Mouse (Mus musculus) heart, adult 2 months (tissue): ENCODE data around the gene Muc5ac.

Source experiments
- CTCF ChIP-seq: fragments of 200-600 bp; IDR thresholded peaks from 2 replicates; pipeline ENCODE4 v1.8.1; 2022; ENCODE audit warnings: antibody characterized with exemption, mild to moderate bottlenecking, moderate library complexity
- EP300 ChIP-seq: fragments of 200-500 bp; IDR thresholded peaks from 2 replicates; pipeline ENCODE4 v1.6.1; 2011; ENCODE audit warnings: low read depth, low read length, control low read depth; ENCODE audit not compliant: insufficient read depth
- POLR2A ChIP-seq: fragments of 200-500 bp; IDR thresholded peaks from 2 replicates; pipeline ENCODE4 v1.6.1; 2011; ENCODE audit warnings: mild to moderate bottlenecking, low read depth, low read length, control low read depth; ENCODE audit not compliant: insufficient read depth

DNA sequence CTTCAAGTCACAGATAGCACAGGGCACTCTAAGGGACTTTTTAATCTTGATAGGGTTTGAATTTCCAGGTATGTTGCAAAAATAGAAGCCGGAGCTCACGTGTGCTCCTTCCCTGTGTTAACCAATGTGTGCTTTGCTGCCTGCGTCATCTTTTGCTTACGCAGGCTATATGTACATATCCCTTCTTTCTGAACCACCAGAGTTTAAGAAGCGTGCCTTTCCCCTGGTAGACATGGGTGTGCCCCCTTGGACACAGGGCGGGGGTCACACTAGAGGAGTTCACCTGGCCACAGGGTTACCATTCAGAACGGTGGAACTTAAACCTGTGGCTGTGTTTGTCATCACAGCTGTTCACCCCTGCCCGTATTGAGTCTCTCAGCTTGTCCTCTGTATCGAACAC, 35.6 kb downstream of the Muc5ac start:
- TF ChIP-seq CTCF (no peak), POLR2A (no peak), EP300 (no peak)
